Mouse (Mus musculus): ENCODE results near the gene Smarcd3. TPM values are rescaled to one million over a fixed set of nuclear protein-coding genes. Genes with fewer than 3 reads are reported as not detected.

The Smarcd3 gene
- polyA plus RNA-seq, 1 experiment from 2014 or later = 41.1 TPM

MicroRNA genes within 50 kb of the gene (microRNA counts, 519-probe panel; counts per million panel counts)
- microRNA mmu-miR-671-3p (not detected), microRNA mmu-miR-671-5p (not detected)

Small RNA genes lying within 50 kb of the gene (microRNA-seq; reads per million reads assigned to microRNA genes)
- 498 reads per million, percentile 73 among the genes with 10 or more reads in this experiment for gene Mir671

Other genes with a start within 250 kb of the Smarcd3 start
- gene Atg9b, start 232.3 kb downstream of the Smarcd3 start, polyA plus RNA-seq (2014; fragmentation: Nextera tagmentation; extraction: Ambion mirVana) = 1.1 and 1.3 TPM in 2 replicates
- gene Abcb8, start 230.7 kb downstream of the Smarcd3 start, polyA plus RNA-seq (2014; fragmentation: Nextera tagmentation; extraction: Ambion mirVana) = 44.9 and 55.0 TPM in 2 replicates
- 0.57 and 0.60 TPM in 2 replicates for gene Asic3, start 211.0 kb downstream of the Smarcd3 start, polyA plus RNA-seq (2014; fragmentation: Nextera tagmentation; extraction: Ambion mirVana)
- gene Cdk5, start 200.9 kb downstream of the Smarcd3 start, polyA plus RNA-seq (2014; fragmentation: Nextera tagmentation; extraction: Ambion mirVana) = 45.5 and 60.2 TPM in 2 replicates
- 21.6 and 26.8 TPM in 2 replicates for gene Slc4a2, start 200.6 kb downstream of the Smarcd3 start, polyA plus RNA-seq (2014; fragmentation: Nextera tagmentation; extraction: Ambion mirVana)
- gene Fastk, start 179.1 kb downstream of the Smarcd3 start, polyA plus RNA-seq (2014; fragmentation: Nextera tagmentation; extraction: Ambion mirVana) = 104 and 105 TPM in 2 replicates
- gene Tmub1, start 176.6 kb downstream of the Smarcd3 start, polyA plus RNA-seq (2014; fragmentation: Nextera tagmentation; extraction: Ambion mirVana) = 23.8 and 25.7 TPM in 2 replicates
- 19.7 and 24.7 TPM in 2 replicates for gene Agap3, start 172.2 kb downstream of the Smarcd3 start, polyA plus RNA-seq (2014; fragmentation: Nextera tagmentation; extraction: Ambion mirVana)
- gene Gbx1, start 97.2 kb downstream of the Smarcd3 start, polyA plus RNA-seq (2014; fragmentation: Nextera tagmentation; extraction: Ambion mirVana) = 0.05 TPM in 1 of 2 replicates, not detected in the other
- 0.54 and 0.91 TPM in 2 replicates for gene Asb10, start 83.4 kb downstream of the Smarcd3 start, polyA plus RNA-seq (2014; fragmentation: Nextera tagmentation; extraction: Ambion mirVana)
- 0.26 and 0.34 TPM in 2 replicates for gene 4931409K22Rik, start 67.6 kb downstream of the Smarcd3 start, polyA plus RNA-seq (2014; fragmentation: Nextera tagmentation; extraction: Ambion mirVana)
- 102 and 121 TPM in 2 replicates for gene Abcf2, start 46.9 kb downstream of the Smarcd3 start, polyA plus RNA-seq (2014; fragmentation: Nextera tagmentation; extraction: Ambion mirVana)
- 8.3 and 11.0 TPM in 2 replicates for gene Chpf2, start 37.7 kb downstream of the Smarcd3 start, polyA plus RNA-seq (2014; fragmentation: Nextera tagmentation; extraction: Ambion mirVana)
- gene Nub1, start 61.1 kb upstream of the Smarcd3 start, polyA plus RNA-seq (2014; fragmentation: Nextera tagmentation; extraction: Ambion mirVana) = 33.9 and 45.0 TPM in 2 replicates
- 36.1 and 37.0 TPM in 2 replicates for gene Wdr86, start 106.3 kb upstream of the Smarcd3 start, polyA plus RNA-seq (2014; fragmentation: Nextera tagmentation; extraction: Ambion mirVana)
- gene Crygn, start 133.6 kb upstream of the Smarcd3 start, polyA plus RNA-seq (2014; fragmentation: Nextera tagmentation; extraction: Ambion mirVana) = 1.7 and 2.6 TPM in 2 replicates
- 215 and 247 TPM in 2 replicates for gene Rheb, start 218.2 kb upstream of the Smarcd3 start, polyA plus RNA-seq (2014; fragmentation: Nextera tagmentation; extraction: Ambion mirVana)

Measured in kidney, embryonic 14.5 days (tissue).